Mouse (Mus musculus) cerebellum, adult 9-11 months (tissue): ENCODE results near the gene Uba7.

ENCODE experiments used
- DNase-seq: peaks from one replicate; pipeline ENCODE4 v3.0.0; 2022

Gene Uba7

DNA sequence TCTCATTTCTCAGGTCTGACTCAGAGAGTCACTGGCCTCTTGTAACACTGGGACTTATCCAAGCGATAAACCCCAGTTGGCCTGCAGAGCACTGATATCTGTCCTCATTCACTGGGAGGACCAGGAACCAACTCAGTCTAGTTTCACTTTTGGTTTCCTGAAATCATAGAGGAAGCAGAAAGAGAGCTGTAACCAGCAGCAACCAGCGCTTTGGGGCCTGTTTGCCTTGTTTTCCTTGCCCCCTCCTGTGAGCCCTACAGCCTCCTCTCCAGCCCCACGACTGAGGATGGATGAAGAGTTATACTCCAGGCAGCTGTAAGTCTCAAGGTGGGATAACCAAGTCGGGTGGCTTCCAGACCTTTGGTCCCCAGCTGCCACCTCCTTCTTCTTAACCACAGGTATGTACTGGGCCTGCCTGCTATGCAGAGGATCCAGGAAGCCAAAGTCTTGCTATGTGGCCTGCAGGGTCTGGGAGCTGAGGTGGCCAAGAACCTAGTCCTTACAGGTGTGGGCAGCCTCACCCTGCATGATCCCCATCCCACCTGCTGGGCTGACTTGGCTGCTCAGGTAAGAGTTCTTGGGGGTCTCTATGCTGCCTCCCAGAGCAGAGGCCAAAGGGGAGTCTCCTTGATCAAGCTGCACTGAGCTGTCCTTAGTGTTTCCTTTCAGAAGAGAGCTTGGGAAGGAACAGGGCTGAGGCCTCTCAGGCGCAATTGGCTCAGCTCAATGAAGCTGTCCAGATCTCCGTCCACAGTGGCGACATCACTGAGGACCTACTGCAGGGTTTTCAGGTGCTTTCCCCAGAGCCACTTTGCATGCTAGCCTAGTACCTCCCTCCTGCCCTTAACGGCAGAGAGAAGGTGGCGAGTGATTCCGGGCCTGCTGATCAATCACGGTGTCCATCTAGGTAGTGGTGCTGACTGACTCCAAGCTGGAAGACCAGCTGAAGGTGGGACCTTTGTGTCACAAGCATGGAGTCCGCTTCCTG is at the start of gene Uba7:
Gene Uba7, plus strand, starts transcription at position 107 of the 988 bp plus-strand sequence.
- DNase-seq = no peak

GRCm38 (mm10) chr9:107926920-107927420 is 48.3 kb upstream of the Uba7 start:
- DNase-seq = no peak

- DNase-seq = no peak
Observed at GRCm38 (mm10) chr9:107927749-107928148, 47.6 kb upstream of the Uba7 start.

DNA sequence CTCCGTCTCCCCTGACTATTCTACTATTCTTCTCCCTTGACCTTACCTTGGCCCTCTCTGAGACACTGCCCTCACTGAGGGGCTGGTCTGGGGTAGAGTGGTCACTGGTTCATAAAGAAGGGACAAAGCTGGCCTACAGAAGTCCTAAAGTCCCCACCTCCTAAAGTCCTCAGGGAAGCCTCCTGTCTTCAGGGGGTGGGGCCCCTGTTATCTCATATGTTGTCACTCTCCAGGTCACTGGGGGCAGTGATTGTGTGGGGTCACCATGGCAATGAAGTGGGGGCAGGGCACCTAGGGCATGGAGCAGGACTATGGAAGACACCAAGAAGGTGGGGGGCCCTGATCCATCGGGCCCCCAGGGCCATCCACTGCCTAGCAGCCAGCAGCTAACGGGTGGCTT is 47.1 kb upstream of the Uba7 start, which contains the start of gene Actl11:
Gene Actl11, plus strand, starts transcription at position 301 of the 400 bp plus-strand sequence.
- DNase-seq = no peak

DNA sequence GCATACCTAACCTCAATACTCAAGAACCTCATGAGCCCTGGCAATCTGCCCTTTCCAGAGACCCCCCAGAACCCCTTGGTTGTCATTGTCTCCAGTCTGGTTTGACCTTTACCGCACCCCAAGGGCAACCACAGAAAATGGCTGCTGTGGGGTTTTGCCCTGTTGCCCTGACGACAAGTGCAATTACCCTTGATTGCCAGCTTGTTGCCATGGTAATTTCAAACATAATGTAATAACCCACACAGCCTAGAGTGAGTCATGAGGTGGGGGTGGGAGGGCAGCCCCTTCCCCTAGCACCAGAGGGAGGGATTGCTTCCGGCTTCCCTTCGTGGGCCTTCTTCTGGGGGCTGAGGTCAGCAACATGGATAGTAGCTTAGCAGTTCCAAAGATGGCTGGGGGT is 43.1 kb upstream of the Uba7 start:
- no peak for DNase-seq

DNA sequence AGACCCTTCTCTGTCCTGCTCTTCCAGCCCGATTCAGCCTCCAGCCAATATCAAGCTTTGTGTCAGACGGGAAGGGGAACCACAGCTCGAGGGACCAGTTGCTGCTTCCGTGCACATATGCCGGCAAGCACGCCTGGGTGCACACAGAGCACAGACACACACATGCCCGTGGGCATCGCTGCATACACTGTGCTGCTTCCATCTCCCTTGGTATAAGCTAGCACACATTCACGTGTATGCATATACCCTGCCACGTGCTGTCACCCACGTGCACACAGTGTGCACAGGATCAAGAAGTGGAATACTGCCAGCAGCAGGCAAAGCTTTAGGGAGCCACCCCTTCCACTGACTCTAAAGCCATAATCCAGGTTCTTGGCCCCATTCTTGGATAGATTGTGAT is 41.2 kb upstream of the Uba7 start:
- no peak for DNase-seq

DNA sequence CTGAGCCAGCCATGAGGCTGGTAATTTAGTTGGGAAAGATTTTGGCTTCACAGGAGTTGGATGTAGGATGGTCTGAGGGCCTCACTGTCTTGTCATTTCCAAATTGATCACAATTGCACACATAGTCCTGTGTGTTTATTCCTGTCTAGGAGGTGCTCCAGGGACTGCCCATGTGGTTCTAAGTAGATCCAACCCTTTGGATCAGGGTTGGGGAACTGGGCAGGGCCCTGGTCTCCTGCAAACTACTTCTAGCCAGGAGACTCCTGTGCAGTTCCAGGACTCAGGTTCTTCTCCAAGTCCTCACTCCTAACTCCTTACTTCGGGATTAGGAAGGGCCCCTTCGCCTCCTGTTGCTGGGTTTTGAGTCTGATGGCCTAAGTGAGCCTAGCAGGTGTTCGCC is 39.9 kb upstream of the Uba7 start, which contains the start of gene Camkv:
Gene Camkv, plus strand, starts transcription at position 301 of the 400 bp plus-strand sequence.
- no peak for DNase-seq

- DNase-seq = no peak
Observed at GRCm38 (mm10) chr9:107935790-107936214, 39.5 kb upstream of the Uba7 start.

GRCm38 (mm10) chr9:107936215-107936822 is 39.0 kb upstream of the Uba7 start:
- DNase-seq = no peak

- no peak for DNase-seq
Observed at GRCm38 (mm10) chr9:107936831-107937230, 38.5 kb upstream of the Uba7 start.

DNA sequence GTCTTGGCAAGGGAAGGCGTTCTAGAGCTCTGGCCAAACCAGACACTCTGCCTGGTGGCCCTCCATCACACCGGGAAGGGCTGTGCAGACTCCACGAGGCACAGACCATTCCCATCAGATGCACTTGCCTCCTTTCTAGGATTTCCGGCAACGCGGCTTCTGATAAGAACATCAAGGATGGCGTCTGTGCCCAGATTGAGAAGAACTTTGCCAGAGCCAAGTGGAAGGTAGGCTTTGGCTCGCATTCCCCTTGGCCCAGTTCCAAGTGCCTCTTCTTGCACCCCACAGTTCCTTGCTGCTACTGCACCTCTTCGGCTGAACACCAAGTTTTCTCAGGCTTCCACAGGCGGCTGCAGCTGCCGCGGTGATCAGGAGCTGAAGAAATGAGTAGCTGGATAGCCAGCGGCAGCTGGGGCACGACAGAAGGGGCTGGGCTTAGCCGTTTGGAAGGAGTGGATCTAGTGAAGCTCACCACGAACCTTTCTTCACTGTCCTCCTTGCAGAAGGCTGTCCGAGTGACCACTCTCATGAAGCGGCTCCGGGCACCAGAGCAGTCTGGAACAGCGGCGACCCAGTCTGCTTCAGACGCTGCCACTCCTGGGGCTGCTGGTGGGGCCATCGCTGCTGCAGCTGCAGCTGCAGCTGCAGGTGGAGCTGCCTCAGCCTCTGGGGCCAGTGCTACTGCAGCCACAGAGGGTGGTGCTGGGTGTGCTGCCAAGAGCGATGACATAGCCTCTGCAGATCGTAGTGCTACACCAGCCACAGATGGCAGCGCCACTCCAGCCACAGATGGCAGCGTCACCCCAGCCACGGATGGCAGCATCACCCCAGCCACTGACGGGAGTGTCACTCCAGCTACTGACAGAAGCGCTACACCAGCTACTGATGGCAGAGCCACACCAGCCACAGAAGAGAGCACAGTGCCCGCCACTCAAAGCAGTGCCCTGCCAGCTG is 27.8 kb upstream of the Uba7 start:
- DNase-seq = peak; percentile 67

GRCm38 (mm10) chr9:107949184-107949921 is 26.0 kb upstream of the Uba7 start:
- no peak for DNase-seq

GRCm38 (mm10) chr9:107949922-107950235 is 25.4 kb upstream of the Uba7 start, which contains the start of gene Traip:
Gene Traip (plus strand): TSS chr9:107950136.
- no peak for DNase-seq

DNA sequence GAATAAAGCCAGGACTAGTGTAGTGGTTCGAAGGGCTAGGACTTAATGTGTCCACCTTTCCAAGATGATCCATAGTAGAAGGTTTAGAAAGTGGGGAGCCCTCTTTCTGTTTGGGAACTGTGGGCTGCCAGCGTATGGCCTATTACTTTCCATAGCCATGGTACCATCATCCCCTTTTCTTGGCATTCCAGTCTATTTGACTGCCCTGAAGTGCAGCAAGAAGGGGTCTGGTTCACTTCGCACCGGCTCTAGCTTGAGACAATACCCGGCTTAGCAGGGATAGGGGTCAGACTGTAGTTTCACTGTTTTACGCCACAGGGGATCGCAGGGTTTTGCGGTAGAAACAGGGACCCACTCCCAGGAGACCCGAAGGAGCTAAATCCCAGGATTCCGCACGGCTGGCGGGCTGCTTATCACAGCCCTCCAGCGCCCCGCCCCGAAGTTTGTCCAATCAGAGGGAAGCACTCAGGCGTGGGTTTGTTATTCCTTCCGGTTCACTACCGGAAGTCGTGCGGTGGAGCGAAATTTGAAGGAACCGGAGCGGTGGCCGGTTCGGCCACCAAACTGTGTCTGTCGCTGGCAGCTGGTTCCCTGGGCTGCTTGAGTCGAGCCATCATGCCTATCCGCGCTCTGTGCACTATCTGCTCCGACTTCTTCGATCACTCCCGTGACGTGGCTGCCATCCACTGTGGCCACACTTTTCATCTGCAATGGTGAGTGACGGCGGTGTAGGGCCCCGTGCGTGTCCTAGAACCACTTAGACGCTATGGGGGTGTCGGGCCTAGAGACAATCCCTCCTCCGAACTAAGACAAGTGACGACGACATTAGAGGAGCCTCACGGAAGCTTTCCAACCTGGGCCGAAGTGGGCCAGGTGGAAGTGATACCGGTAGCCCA is 24.6 kb upstream of the Uba7 start:
- DNase-seq = peak; percentile 89

GRCm38 (mm10) chr9:107955613-107956289 is 19.6 kb upstream of the Uba7 start:
- no peak for DNase-seq

DNA sequence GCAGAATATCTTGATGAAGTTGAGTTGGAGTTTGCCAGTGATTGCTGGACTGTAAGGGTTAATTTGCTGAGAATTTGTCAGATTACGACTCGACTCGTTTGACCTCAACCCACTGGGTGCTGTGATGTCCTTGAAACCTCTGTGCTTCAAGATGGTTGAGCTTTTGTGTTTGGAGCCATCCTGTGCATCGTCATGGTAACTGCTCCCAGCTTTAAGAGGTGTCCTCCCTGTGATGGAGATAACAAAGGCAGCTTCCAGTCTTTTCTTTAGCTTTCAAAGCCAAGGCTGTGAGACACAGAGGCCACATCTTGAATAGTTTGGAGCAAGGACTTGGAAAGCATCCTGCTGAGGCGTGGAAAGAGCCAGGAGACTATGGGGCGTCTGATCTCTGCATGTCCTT is 18.2 kb upstream of the Uba7 start:
- DNase-seq = no peak

DNA sequence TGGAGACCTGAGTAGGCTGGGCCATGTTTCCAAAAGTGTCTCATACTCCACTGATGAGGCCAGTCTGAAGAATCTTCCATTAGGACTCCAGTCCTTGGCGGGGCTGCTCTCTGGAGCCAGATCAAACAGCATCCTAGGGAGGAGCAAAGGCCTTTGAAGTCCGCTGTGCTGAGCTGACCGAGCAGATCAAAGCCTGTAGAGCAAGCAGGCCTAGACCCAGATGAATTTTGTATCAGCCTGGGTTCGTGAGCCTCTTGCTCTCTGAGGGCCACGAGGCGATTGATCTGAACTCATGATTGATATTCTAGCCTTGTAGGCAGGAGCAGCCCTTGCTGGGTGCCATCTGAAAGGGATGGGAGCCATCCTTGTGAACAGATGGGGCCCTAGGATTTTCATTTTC is 15.4 kb upstream of the Uba7 start:
- no peak for DNase-seq

DNA sequence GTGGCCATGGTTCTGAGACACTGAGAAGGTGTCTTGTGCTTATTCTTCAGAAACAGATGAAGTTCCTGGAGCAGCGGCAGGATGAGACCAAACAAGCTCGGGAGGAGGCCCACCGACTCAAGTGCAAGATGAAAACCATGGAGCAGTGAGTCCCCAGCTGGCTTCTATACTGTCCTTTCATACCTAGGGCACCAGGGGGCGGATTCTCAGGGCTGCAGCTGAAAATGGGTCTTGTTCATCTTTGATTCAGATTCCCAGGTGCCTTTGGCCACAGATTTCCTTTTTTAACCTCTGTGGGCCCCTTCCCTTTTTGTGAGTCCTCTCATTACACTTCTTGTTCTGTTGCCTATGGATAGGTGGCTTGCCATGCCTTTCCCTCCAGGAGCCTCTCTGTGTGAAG is 14.4 kb upstream of the Uba7 start:
- DNase-seq = no peak

GRCm38 (mm10) chr9:107961351-107961762 is 13.9 kb upstream of the Uba7 start:
- no peak for DNase-seq

- no peak for DNase-seq
Observed at GRCm38 (mm10) chr9:107961881-107962280, 13.4 kb upstream of the Uba7 start.
